Mouse (Mus musculus) layer of hippocampus, adult 6 months (tissue): Measurements from ENCODE around the gene Vps52. TPM values are rescaled to one million over a fixed set of nuclear protein-coding genes. Genes with fewer than 3 reads are reported as not detected.

Experiments used
- long read RNA-seq, 2 experiments: library from polyadenylated mRNA; unstranded; transcript quantifications; one replicate each; pipeline ENCODE4 v2.0.0; 2019 to 2020
- polyA plus RNA-seq: library from polyadenylated mRNA; unstranded; fragments of <200 nt; fragmentation: Nextera tagmentation; gene quantifications from 2 replicates; pipeline ENCODE4 v1.2.3, GENCODE M21; 2021

The Vps52 gene
- polyA plus RNA-seq: 48.0 and 48.1 TPM in 2 replicates
- long read RNA-seq, experiment 1, transcript Vps52-201 (20 exons, 3,383 nt): major isoform, 73 of 91 reads
- long read RNA-seq, experiment 1, partial matches to known transcripts: 12 of 91 reads
- long read RNA-seq, experiment 1, other reads (novel, unspliced or antisense): 6 of 91 reads
- long read RNA-seq, experiment 2, transcript Vps52-201 (20 exons, 3,383 nt): major isoform, 451 of 551 reads
- long read RNA-seq, experiment 2, partial matches to known transcripts: 29 of 551 reads
- long read RNA-seq, experiment 2, other reads (novel, unspliced or antisense): 71 of 551 reads

GRCm38 (mm10) chr17:33955555-33956214, at the start of gene Vps52, which contains the start of gene Rps18:
Gene Vps52, plus strand, starts transcription at chr17:33955812.
Gene Rps18, minus strand, starts transcription at chr17:33956001.

GRCm38 (mm10) chr17:33909077-33909868, 46.3 kb upstream of the Vps52 start, which contains the start of gene Daxx:
Gene Daxx, plus strand, starts transcription at chr17:33909414.

DNA sequence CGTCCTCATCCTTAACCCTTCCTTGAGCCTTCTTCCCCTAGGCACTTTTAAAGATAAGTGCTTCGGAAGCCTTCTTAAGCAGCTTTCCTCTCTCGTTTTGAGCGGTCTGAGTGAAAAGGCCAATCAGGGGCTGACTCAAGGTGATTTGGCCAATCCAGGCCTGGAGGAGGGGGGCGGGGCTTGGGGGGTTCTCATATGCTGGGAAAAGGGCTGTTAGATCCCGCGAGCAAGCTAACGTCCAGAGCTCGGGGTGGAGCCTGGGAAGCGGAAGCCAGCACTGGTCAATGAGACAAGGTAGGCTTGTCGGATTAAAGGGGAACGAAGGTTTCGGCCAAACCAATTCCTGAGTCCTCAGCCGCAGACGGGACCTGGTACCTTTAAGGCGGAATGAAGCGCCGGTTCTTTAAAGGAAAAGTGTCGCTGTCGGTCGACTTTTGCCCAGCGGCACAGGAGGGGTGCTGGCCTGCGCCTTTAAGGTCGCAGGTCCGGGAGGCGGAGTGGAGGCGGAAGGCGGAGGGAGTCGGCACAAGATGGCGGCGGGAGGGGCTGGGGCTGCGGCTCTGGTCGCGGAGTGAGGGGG, 39.9 kb upstream of the Vps52 start, which contains the start of the genes Tapbp and Zbtb22:
TSS of gene Tapbp (plus strand) at position 229 of the 580 bp plus-strand sequence.
TSS of gene Zbtb22 (plus strand) at position 234 of the 580 bp plus-strand sequence.

GRCm38 (mm10) chr17:33929371-33930279, 26.0 kb upstream of the Vps52 start, which contains the start of gene Rgl2:
Gene Rgl2, plus strand, starts transcription at chr17:33929543.

DNA sequence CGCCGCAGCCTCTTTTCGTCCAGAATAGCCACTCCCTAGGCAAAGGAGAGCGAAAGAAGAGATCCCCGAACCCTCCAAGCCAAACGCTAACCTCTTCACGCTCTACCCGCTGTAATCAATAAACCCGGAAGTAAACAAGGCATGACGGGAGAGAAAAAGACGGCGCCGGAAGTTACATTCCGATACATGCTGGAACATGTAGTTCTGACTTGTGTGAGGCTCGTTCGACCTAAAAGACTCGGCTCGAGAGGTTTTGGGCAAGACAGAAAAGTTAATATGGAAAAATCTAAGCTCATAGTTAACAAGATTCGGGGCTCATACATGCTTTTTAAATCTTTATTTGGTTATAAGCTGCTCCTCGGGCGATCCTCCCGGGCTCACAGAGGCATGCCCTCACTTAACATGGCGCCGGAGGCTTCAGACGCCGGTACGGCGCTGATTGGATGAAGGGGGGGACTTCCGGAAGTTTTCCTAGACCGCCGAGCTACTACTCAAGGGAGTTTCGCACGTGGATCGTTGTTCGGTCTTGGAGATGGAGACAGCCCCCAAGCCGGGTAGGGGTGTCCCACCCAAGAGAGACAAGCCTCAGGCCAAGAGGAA, 15.3 kb upstream of the Vps52 start, which contains the start of the genes Pfdn6 and Wdr46:
TSS of gene Pfdn6 (minus strand) at position 138 of the 600 bp plus-strand sequence.
TSS of gene Wdr46 (plus strand) at position 455 of the 600 bp plus-strand sequence.

DNA sequence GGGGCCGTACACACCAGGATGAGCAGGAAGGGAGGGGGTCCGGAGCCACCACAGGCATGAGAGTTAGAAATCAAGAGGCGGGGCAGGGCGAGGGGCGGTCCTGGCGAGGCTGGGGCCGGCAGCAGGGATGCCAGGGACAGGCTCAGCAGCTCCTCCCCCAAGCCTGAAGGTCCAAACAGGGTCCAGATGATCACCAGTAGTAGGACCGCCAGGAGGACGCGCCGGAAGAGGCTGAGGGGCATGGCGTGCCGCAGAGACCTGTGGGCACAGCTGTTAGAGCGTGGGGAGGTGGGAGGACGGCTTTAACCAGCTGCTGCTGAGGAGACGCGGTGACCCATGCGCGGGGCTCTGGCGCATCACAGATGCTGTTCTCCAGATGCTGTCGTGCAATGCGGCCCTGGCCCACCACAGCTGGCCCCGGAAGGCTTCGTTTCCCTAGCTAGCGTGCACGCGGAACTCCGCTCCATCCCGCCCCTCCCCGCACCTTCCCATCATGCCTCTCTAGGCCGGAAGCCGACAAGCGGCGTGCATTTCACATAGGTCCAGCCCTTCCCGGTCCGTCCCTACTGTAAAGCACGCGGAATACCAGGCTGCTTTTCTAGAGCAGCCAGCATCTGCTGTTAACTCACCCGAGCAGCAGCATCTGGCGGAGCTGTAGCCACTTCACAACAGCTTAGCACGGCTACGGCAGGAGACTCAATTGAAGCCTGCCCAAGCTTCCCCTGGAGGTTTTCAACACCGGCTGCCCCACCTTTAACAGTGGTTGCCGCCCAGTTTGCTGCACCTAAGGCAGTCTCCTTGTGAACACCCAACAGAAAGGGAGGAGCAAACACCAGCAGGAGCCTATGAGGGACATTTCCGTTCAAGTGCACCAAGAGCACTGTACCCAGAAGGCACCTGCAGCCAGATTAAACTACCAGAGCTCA, 4.3 kb upstream of the Vps52 start, which contains the start of gene B3galt4:
TSS of gene B3galt4 (minus strand) at position 468 of the 926 bp plus-strand sequence.

DNA sequence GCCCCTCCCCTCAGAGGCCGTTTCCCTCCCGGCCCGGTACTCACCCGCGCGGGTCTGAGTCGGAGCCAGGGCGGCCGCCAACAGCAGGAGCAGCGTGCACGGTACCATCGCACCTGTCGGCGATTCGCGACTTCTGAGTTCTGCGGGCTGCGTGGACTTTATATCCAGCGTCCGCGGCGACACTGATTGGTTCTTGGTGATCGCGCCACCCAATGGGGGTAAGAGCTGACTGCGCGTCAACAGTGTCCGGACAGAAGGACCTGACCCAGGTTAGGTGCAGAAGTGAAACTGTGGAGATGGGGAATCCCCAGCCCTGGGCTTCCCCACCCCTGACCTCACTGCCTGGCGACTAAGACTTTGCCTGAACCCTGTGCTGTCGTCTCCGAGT, 44.5 kb downstream of the Vps52 start, which contains the start of gene H2-K1:
TSS of gene H2-K1 (minus strand) at position 198 of the 388 bp plus-strand sequence.

Other genes starting within 250 kb of the Vps52 start
- gene March2, start 237.1 kb upstream of the Vps52 start, polyA plus RNA-seq: 33.7 and 36.0 TPM in 2 replicates
- gene Rab11b, start 195.3 kb upstream of the Vps52 start, polyA plus RNA-seq: 642 and 757 TPM in 2 replicates
- 4.1 and 4.8 TPM in 2 replicates for gene Angptl4, start 174.0 kb upstream of the Vps52 start, polyA plus RNA-seq
- gene Kank3, start 145.3 kb upstream of the Vps52 start, polyA plus RNA-seq: 18.6 and 21.5 TPM in 2 replicates
- gene Rps28, start 131.2 kb upstream of the Vps52 start, polyA plus RNA-seq: 3,625 and 3,721 TPM in 2 replicates
- gene Ndufa7, start 131.2 kb upstream of the Vps52 start, polyA plus RNA-seq: 965 and 1,137 TPM in 2 replicates
- 51.3 and 62.0 TPM in 2 replicates for gene Cd320, start 112.7 kb upstream of the Vps52 start, polyA plus RNA-seq
- gene Gm7029, start 82.0 kb upstream of the Vps52 start, polyA plus RNA-seq: not detected in 2 replicates
- gene Kifc1, start 65.2 kb upstream of the Vps52 start, polyA plus RNA-seq: 0.51 TPM in 1 of 2 replicates, not detected in the other
- 0.60 and 0.75 TPM in 2 replicates for gene Platr17, start 50.7 kb upstream of the Vps52 start, polyA plus RNA-seq
- gene Daxx, start 46.4 kb upstream of the Vps52 start, polyA plus RNA-seq: 18.8 and 19.0 TPM in 2 replicates
- 28.3 and 30.0 TPM in 2 replicates for gene Tapbp, start 39.9 kb upstream of the Vps52 start, polyA plus RNA-seq
- 4.5 and 4.6 TPM in 2 replicates for gene Zbtb22, start 39.9 kb upstream of the Vps52 start, polyA plus RNA-seq
- 4.3 and 4.4 TPM in 2 replicates for gene Rgl2, start 26.3 kb upstream of the Vps52 start, polyA plus RNA-seq
- 105 and 106 TPM in 2 replicates for gene Pfdn6, start 15.5 kb upstream of the Vps52 start, polyA plus RNA-seq
- gene Wdr46, start 15.2 kb upstream of the Vps52 start, polyA plus RNA-seq: 5.0 and 6.5 TPM in 2 replicates
- gene B3galt4, start 4.3 kb upstream of the Vps52 start, polyA plus RNA-seq: 2.0 and 2.1 TPM in 2 replicates
- gene Rps18, start 189 bp downstream of the Vps52 start, polyA plus RNA-seq: 812 and 816 TPM in 2 replicates
- 37.2 and 44.8 TPM in 2 replicates for gene H2-K1, start 44.5 kb downstream of the Vps52 start, polyA plus RNA-seq
- gene Ring1, start 68.9 kb downstream of the Vps52 start, polyA plus RNA-seq: 3.7 TPM in 2 replicates
- gene H2-Ke6, start 72.2 kb downstream of the Vps52 start, polyA plus RNA-seq: 42.0 and 44.5 TPM in 2 replicates
- gene Slc39a7, start 75.9 kb downstream of the Vps52 start, polyA plus RNA-seq: 68.1 and 70.9 TPM in 2 replicates
- 10.4 and 11.9 TPM in 2 replicates for gene Rxrb, start 76.0 kb downstream of the Vps52 start, polyA plus RNA-seq
- 0.26 and 0.31 TPM in 2 replicates for gene Col11a2, start 83.6 kb downstream of the Vps52 start, polyA plus RNA-seq
- 1.9 TPM in 2 replicates for gene H2-Oa, start 136.5 kb downstream of the Vps52 start, polyA plus RNA-seq
- gene H2-DMa, start 163.7 kb downstream of the Vps52 start, polyA plus RNA-seq: 41.6 and 44.5 TPM in 2 replicates
- 39.6 and 50.6 TPM in 2 replicates for gene Brd2, start 166.8 kb downstream of the Vps52 start, polyA plus RNA-seq
- gene H2-DMb2, start 187.5 kb downstream of the Vps52 start, polyA plus RNA-seq: 0.23 and 0.52 TPM in 2 replicates
- gene H2-DMb1, start 197.3 kb downstream of the Vps52 start, polyA plus RNA-seq: 4.0 and 6.9 TPM in 2 replicates
- 3.6 and 4.8 TPM in 2 replicates for gene Tap1, start 231.7 kb downstream of the Vps52 start, polyA plus RNA-seq
- gene Psmb9, start 232.0 kb downstream of the Vps52 start, polyA plus RNA-seq: 7.6 and 9.3 TPM in 2 replicates
- 25.2 and 28.6 TPM in 2 replicates for gene Psmb8, start 241.9 kb downstream of the Vps52 start, polyA plus RNA-seq
- gene Tap2, start 247.7 kb downstream of the Vps52 start, polyA plus RNA-seq: 9.9 and 12.6 TPM in 2 replicates